Mouse (Mus musculus) MEL (cell line): ENCODE measurements around the gene Apba2.

Experiments
- E2F4 ChIP-seq: IDR thresholded peaks from 2 replicates; pipeline ENCODE4 v1.6.1; 2011; ENCODE audit warnings: low read depth, low read length, improper control_type of control experiment, borderline replicate concordance
- MYC ChIP-seq: IDR thresholded peaks from 2 replicates; pipeline ENCODE4 v1.6.1; 2011; ENCODE audit warnings: low read depth, mild to moderate bottlenecking, low read length, improper control_type of control experiment, moderate library complexity
- RCOR1 ChIP-seq: IDR thresholded peaks from 2 replicates; pipeline ENCODE4 v1.6.1; 2012; ENCODE audit warnings: low read depth, mild to moderate bottlenecking, inconsistent platforms, low read length, improper control_type of control experiment

DNA sequence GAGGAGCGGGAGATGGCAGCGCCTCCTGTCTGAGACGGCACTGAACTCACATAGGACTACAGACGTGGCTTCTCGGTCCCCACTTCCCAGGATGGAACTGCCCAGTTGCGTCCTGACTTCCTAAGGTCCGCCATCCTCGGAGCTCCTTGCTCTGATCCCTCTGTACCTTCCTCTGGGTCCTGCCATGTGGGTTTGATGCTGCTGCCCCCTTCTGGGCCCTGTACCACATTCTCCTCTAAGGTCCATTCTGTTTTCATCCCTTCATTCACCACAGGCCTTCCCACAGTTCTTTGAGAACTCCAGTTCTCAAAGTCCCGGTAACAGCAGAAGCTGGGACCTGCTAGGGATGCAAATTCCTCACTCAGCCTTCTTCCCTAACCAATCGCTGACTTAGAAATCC is 272.0 kb downstream of the Apba2 start:
- TF ChIP-seq RCOR1 (no peak), E2F4 (no peak), MYC (no peak)
